Mouse (Mus musculus) monocyte, adult 5-6 weeks (primary cell): Measurements from ENCODE around the gene Creb5. TPM values are rescaled to one million over a fixed set of nuclear protein-coding genes. Genes with fewer than 3 reads are reported as not detected.

ENCODE experiments used
- total RNA-seq: library from RNA; stranded (forward); fragments of 200-1000, 200-491, 200-594 nt; gene quantifications from 3 replicates; pipeline ENCODE4 v1.2.3, GENCODE M21; 2017

Creb5 gene
- total RNA-seq, 1 experiment from 2014 or later, result 0.19 TPM

Other genes starting within 250 kb of the Creb5 start
- 0.38 to 1.1 TPM (median 0.78 TPM) in 3 replicates for gene Jazf1, start 218.6 kb upstream of the Creb5 start, total RNA-seq